Mouse (Mus musculus): ENCODE measurements around the gene Cbfa2t2. TPM values are rescaled to one million over a fixed set of nuclear protein-coding genes. Genes with fewer than 3 reads are reported as not detected.
A peak's percentile ranks its signal among the peaks of the same experiment; 100 is the strongest.

Cbfa2t2 gene
- total and polyA plus RNA-seq, 2 experiments from 2014 or later: 18.2 to 45.1 TPM

DNA sequence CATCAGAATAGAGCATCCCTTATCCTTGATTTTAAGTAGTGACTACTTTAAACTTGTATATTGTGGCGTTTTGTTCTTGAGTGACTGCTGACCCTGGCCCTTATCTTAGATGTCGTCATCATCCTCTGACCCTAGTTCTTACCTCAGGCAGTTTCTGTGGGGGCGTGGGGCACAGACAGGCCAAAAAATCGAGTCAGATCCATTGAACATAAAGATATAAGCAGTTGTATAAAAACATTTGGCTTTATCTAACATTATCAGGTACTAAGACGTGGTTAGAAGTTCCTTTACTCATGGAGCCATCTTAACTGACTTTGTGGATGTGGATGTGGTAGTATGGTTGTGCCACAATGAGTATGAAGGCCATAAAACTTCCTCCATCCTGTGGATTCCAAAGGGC lies 86.1 kb downstream of the Cbfa2t2 start:
- no peak overlapping the region for H3K9ac ChIP-seq (replicated peaks; ENCODE audit: low read depth, low read length)
- H3K4me3 ChIP-seq (ENCODE audit: low read depth, low read length): no peak overlapping the region
- ATAC-seq (ENCODE audit: insufficient read depth, low read depth) (no peak), DNase-seq (ENCODE audit: low spot score) (no peak)
- 79% methylated on average over 5 of the region's 5 CpGs for WGBS
- H3K27ac ChIP-seq (ENCODE audit: low read depth): no peak overlapping the region
- peaks cover 59% of the 10 kb centered on the region for H3K36me3 ChIP-seq (replicated peaks; ENCODE audit: control insufficient read depth, insufficient read depth, low read length)
- TF ChIP-seq CTCF (IDR thresholded peaks at IDR 0.05; ENCODE audit: low read depth) (no peak), EP300 (IDR thresholded peaks at IDR 0.05; ENCODE audit: low read depth) (no peak)
- no peaks in the 10 kb centered on the region for H3K27me3 ChIP-seq (ENCODE audit: control insufficient read depth, insufficient read depth, low read length)
- H3K9me3 ChIP-seq (replicated peaks; ENCODE audit: control insufficient read depth, low read length): no peaks in the 10 kb centered on the region
- H3K4me2 ChIP-seq (ENCODE audit: low read depth, low read length): no peak overlapping the region
- H3K4me1 ChIP-seq (ENCODE audit: control insufficient read depth, insufficient read depth): no peaks in the 10 kb centered on the region

DNA sequence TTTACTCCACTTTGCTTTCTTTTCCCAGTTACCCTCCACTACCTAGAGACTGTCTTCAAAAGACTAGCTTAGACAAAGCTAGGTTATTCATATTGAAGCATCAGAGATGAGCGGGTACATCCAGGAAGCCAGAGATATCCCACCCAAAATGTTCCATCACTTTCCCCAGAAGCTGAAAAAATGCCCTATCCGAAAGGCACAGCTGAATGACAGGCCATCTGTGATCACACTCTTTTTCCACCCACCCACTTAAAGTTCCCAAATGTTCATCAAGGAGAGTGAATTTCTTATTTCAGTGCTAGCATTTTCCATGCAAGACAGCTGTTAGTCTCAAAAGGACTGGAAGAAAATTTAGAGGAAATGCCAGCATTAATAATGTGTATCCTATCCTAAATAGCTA lies 89.0 kb downstream of the Cbfa2t2 start:
- peaks cover 59% of the 10 kb centered on the region for H3K36me3 ChIP-seq (replicated peaks; ENCODE audit: control insufficient read depth, insufficient read depth, low read length)
- H3K4me2 ChIP-seq (ENCODE audit: low read depth, low read length): no peak overlapping the region
- DNase-seq (ENCODE audit: low spot score): no peak
- no peaks in the 10 kb centered on the region for H3K27me3 ChIP-seq (ENCODE audit: control insufficient read depth, insufficient read depth, low read length)
- ATAC-seq (ENCODE audit: insufficient read depth, low read depth): no peak
- whole genome bisulfite sequencing: 95% methylated on average over 2 of the region's 2 CpGs
- H3K4me3 ChIP-seq (ENCODE audit: low read depth, low read length): no peak overlapping the region
- TF ChIP-seq EP300 (IDR thresholded peaks at IDR 0.05; ENCODE audit: low read depth) (no peak), CTCF (IDR thresholded peaks at IDR 0.05; ENCODE audit: low read depth) (no peak)
- no peak overlapping the region for H3K9ac ChIP-seq (replicated peaks; ENCODE audit: low read depth, low read length)
- no peaks in the 10 kb centered on the region for H3K4me1 ChIP-seq (ENCODE audit: control insufficient read depth, insufficient read depth)
- no peaks in the 10 kb centered on the region for H3K9me3 ChIP-seq (replicated peaks; ENCODE audit: control insufficient read depth, low read length)
- no peak overlapping the region for H3K27ac ChIP-seq (ENCODE audit: low read depth)

DNA sequence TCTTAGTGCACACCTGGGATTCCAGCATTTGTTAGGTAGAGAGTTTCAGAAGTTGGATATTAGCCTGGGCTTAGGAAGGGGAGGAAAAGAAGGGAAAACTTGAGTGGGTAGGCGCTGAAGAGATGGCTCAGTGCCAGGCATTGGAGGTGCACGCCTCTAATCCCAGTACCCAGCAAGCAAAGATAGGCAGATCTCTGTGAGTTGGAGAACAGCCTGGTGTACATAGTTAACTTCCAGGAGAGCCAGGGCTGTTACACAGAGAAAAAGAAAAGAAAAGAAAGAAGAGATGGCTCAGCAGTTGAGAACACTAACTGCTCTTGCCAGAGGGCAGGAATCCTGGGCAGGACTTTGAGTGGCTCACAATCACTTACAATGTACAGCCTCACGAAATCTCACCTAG lies 90.2 kb downstream of the Cbfa2t2 start:
- no peak overlapping the region for H3K4me2 ChIP-seq (ENCODE audit: low read depth, low read length)
- H3K36me3 ChIP-seq (replicated peaks; ENCODE audit: control insufficient read depth, insufficient read depth, low read length): peaks cover 66% of the 10 kb centered on the region
- DNase-seq (ENCODE audit: low spot score) (no peak), ATAC-seq (ENCODE audit: insufficient read depth, low read depth) (no peak)
- H3K4me1 ChIP-seq (ENCODE audit: control insufficient read depth, insufficient read depth): no peaks in the 10 kb centered on the region
- H3K9ac ChIP-seq (replicated peaks; ENCODE audit: low read depth, low read length): no peak overlapping the region
- no peak for TF ChIP-seq EP300 (IDR thresholded peaks at IDR 0.05; ENCODE audit: low read depth)
- no peak for TF ChIP-seq CTCF (IDR thresholded peaks at IDR 0.05; ENCODE audit: low read depth)
- no peak overlapping the region for H3K4me3 ChIP-seq (ENCODE audit: low read depth, low read length)
- WGBS: 52% methylated on average over 3 of the region's 3 CpGs
- no peaks in the 10 kb centered on the region for H3K27me3 ChIP-seq (ENCODE audit: control insufficient read depth, insufficient read depth, low read length)
- H3K9me3 ChIP-seq (replicated peaks; ENCODE audit: control insufficient read depth, low read length): no peaks in the 10 kb centered on the region
- no peak overlapping the region for H3K27ac ChIP-seq (ENCODE audit: low read depth)

DNA sequence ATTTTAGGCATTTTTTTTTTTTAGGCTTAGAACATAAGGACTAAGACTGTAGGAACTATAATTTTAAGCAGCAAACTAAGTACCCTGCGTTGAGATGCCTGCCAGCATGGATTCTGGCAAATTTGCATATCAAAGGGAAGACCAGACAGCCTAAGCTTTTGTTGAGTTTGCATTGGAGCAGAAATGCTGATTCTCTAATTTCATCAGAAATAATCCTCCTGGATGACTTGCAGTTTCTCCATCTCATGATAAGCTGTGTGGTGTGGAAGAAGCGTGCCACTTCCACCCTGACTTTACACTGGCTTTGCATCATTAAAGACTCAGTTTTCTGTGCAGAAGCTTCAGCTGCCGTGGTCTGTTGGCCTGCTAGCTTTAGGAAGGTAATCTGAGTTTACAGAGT lies 96.6 kb downstream of the Cbfa2t2 start:
- 62% methylated on average over 3 of the region's 3 CpGs for WGBS
- DNase-seq (ENCODE audit: low spot score) (no peak), ATAC-seq (ENCODE audit: insufficient read depth, low read depth) (no peak)

DNA sequence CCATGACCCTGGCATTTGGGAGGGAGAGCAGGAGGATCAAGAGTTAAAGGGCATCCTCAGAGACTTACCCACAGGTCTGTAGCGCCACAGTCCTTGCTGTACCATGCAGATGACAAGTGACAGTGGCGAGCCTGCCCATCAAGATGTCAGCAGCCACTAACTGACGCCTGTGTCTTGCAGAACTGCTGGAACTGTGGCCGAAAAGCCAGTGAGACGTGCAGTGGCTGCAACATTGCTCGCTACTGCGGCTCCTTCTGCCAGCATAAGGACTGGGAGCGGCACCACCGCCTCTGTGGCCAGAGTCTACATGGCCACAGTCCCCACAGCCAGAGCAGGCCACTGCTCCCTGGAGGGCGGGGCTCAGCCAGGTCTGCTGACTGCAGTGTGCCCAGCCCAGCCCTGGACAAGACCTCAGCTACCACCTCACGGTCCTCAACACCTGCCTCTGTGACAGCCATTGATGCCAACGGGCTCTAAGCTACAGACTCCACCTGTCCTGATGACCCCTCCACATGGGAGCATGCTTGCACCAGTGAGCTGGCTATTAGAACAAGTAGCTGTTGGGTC lies 98.5 kb downstream of the Cbfa2t2 start:
- no peak overlapping the region for H3K9ac ChIP-seq (replicated peaks; ENCODE audit: low read depth, low read length)
- TF ChIP-seq EP300 (IDR thresholded peaks at IDR 0.05; ENCODE audit: low read depth): no peak
- no peak overlapping the region for H3K4me2 ChIP-seq (ENCODE audit: low read depth, low read length)
- 50% methylated on average over 12 of the region's 12 CpGs for WGBS
- H3K4me3 ChIP-seq (ENCODE audit: low read depth, low read length): no peak overlapping the region
- DNase-seq (ENCODE audit: low spot score): no peak
- H3K27me3 ChIP-seq (ENCODE audit: control insufficient read depth, insufficient read depth, low read length): no peaks in the 10 kb centered on the region
- H3K9me3 ChIP-seq (replicated peaks; ENCODE audit: control insufficient read depth, low read length): no peaks in the 10 kb centered on the region
- ATAC-seq (ENCODE audit: insufficient read depth, low read depth): peak; percentile 51
- H3K36me3 ChIP-seq (replicated peaks; ENCODE audit: control insufficient read depth, insufficient read depth, low read length): peaks cover 60% of the 10 kb centered on the region
- H3K27ac ChIP-seq (ENCODE audit: low read depth): no peak overlapping the region
- H3K4me1 ChIP-seq (ENCODE audit: control insufficient read depth, insufficient read depth): no peaks in the 10 kb centered on the region

More for the DNA sequence above, 96.6 kb downstream of the Cbfa2t2 start:
- Histone ChIP-seq H3K36me3 (replicated peaks; ENCODE audit: control insufficient read depth, insufficient read depth, low read length) (peaks cover 73% of the 10 kb centered on the region), H3K9ac (replicated peaks; ENCODE audit: low read depth, low read length) (no peak overlapping the region), H3K27ac (ENCODE audit: low read depth) (no peak overlapping the region), H3K4me2 (ENCODE audit: low read depth, low read length) (no peak overlapping the region), H3K4me3 (ENCODE audit: low read depth, low read length) (no peak overlapping the region), H3K4me1 (ENCODE audit: control insufficient read depth, insufficient read depth) (no peaks in the 10 kb centered on the region), H3K9me3 (replicated peaks; ENCODE audit: control insufficient read depth, low read length) (no peaks in the 10 kb centered on the region), H3K27me3 (ENCODE audit: control insufficient read depth, insufficient read depth, low read length) (no peaks in the 10 kb centered on the region)
- TF ChIP-seq EP300 (IDR thresholded peaks at IDR 0.05; ENCODE audit: low read depth) (no peak), CTCF (IDR thresholded peaks at IDR 0.05; ENCODE audit: low read depth) (no peak)

DNA sequence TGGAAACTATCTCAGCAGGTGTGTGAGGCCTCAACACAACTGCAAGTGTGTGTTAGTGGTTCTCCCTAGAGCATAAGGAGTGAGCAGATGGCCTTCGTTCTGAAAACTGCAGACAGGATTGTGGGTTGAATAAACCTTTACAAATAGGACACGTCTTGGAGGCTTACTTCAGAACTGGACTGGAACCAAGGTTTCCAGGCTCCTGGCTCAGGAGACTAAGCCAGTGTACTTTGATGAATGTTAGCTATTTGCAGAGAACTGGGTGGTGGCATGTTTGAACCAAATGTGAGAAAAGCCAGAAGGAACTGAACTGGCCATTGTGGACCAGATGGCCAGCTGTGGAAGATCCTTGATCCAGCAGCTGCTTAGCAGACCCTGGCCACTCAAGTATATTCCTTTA lies 102.0 kb downstream of the Cbfa2t2 start:
- DNase-seq (ENCODE audit: low spot score) (no peak), ATAC-seq (ENCODE audit: insufficient read depth, low read depth) (no peak)
- 53% methylated on average over 2 of the region's 2 CpGs for WGBS
- Histone ChIP-seq H3K4me3 (ENCODE audit: low read depth, low read length) (no peak overlapping the region), H3K4me1 (ENCODE audit: control insufficient read depth, insufficient read depth) (0 out of 2 replicates have a peak, but pooled peaks cover under 1% of the 10 kb centered on the region), H3K27me3 (ENCODE audit: control insufficient read depth, insufficient read depth, low read length) (no peaks in the 10 kb centered on the region), H3K4me2 (ENCODE audit: low read depth, low read length) (no peak overlapping the region), H3K27ac (ENCODE audit: low read depth) (no peak overlapping the region), H3K9me3 (replicated peaks; ENCODE audit: control insufficient read depth, low read length) (no peaks in the 10 kb centered on the region), H3K36me3 (replicated peaks; ENCODE audit: control insufficient read depth, insufficient read depth, low read length) (peaks cover 34% of the 10 kb centered on the region), H3K9ac (replicated peaks; ENCODE audit: low read depth, low read length) (no peak overlapping the region)
- TF ChIP-seq CTCF (IDR thresholded peaks at IDR 0.05; ENCODE audit: low read depth) (no peak), EP300 (IDR thresholded peaks at IDR 0.05; ENCODE audit: low read depth) (no peak)
